Mouse (Mus musculus) erythroblast, embryonic 14.5 days (primary cell): ENCODE measurements at regions not wholly inside any gene's neighbourhood (a gene's known extent, or its start where the extent isn't known, plus 50 kb on each side); places are given as distances from the start of the nearest gene placed in this dataset.

ENCODE experiments used
- GATA1 ChIP-seq: IDR thresholded peaks from 2 replicates; pipeline ENCODE4 v1.6.1; 2012; ENCODE audit warnings: low read length, inconsistent platforms, mixed read lengths
- TAL1 ChIP-seq: IDR thresholded peaks from 3 replicates; pipeline ENCODE4 v1.6.1; 2012; ENCODE audit warnings: low read length, inconsistent platforms, mixed read lengths

DNA sequence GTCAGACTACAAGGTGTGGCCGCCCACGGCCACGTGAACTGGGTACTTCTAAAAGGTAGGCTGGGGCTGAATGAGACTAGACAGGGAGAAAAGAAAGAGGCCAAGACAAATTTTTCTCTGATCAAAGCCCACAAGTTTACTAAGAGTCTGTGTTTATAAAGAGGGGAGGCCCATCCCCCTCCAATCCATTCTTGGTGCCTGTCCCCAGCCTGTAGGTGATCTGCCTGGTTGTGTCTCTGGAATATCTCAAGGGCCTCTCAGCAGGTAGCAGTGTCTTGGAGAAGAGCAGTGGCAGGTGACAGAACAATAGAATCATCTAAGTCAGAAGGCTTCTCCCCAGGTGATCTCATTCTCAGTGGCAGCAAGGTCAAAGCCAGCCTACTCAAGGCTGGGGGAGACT, 743.3 kb downstream of the Adam6a start:
- TF ChIP-seq GATA1 (no peak), TAL1 (no peak)
